Mouse (Mus musculus) lung, postnatal 0 days (tissue): Measurements from ENCODE around the gene Phxr2.

Experiments
- CTCF ChIP-seq: IDR thresholded peaks from 2 replicates; pipeline ENCODE4 v1.5.1; 2016; ENCODE audit warnings: antibody characterized with exemption, mild to moderate bottlenecking
- EP300 ChIP-seq: IDR thresholded peaks from 2 replicates; pipeline ENCODE4 v1.6.1; 2016; ENCODE audit warnings: antibody characterized with exemption, mild to moderate bottlenecking, control low read depth

DNA sequence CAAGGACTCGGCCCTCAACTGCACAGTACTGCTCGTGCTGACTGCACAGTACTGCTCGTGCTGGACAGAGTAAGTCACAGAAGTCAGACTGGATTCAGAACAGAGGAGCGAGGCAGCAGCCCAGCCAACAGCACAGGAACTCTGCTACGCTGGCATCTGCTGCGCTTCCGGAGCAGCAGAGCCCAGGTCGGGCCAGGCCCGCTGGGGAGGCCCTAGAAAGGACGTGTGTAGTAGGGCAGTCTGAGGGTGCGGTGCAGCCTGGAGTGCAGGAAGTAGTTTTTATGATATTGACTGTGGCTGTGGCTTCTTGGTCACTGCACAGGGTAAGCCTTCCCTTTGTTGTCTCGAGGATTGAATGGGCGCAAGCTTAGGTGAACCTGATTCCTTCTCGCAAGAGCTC, 829 bp upstream of the Phxr2 start:
- no peak for TF ChIP-seq CTCF
- no peak for TF ChIP-seq EP300
